Comparison of ENCODE assay signal across 8 mouse cellular contexts in the genomic region with DNA sequence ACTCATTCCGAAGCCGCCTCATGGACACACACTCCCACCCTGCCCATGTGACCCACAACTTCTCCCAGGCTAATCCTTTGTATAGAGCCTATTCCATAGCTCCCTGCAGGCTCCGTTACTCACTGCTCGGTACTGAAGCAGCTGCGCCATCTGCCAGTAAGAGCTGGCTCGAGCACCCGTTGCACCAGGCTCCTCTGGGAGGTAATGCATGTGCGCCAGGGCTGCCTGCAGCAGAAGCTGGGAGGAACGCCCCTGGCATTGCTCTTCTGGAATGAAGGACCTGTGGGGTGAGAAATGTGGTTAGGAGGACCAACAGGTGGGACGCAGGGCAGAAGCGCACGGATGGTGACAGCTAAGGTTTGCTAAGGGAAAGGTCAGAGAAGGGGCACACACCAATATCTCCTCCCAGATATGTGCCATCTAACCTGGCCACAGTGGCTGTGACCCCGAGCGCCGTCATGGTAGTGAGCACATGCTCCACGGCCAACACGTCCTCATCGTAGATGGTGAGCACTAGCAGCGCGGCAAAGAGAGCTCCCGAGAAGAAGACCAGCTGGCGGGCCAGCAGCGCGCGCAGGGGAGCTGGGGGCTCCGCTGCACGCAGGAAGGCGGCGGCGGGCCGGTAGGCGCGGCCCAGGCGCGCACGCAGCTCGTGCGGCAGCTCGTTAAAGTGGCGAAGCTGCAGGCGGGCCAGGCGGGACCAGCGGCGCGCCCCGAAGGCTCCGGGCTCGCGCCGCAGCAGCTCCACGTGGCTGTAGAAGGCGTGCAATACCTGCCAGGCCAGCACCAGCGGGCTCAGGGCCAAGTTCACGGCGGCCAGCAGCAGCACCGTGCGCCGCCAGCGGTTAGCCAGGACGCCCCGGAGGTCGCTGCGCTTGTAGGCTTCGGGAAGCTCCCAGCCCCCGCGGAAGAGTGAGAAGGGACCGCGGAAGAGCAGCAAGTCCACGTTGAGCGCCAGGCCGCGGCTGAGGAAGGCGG. TPM values are rescaled to one million over a fixed set of nuclear protein-coding genes. Genes with fewer than 3 reads are reported as not detected.
DNase-seq lines count a peak whose midpoint lies in the region; ATAC-seq and TF ChIP-seq lines count a peak whose summit lies in the region.

No protein-coding gene starts in this region.

- peak overlapping the region; percentile 44 for H3K4me3 ChIP-seq in erythroblast, embryonic 14.5 days (replicated peaks)
- H3K4me3 ChIP-seq in cortical plate, adult 2 months (ENCODE audit: insufficient read depth, low read length), result peak overlapping the region; percentile 33
- peak overlapping the region; percentile 32 for H3K4me3 ChIP-seq in intestine, postnatal 0 days (ENCODE audit: low read depth, low read length)
- peak overlapping the region; percentile 45 for H3K4me3 ChIP-seq in stomach, embryonic 14.5 days (ENCODE audit: low read depth, low read length)

- H3K36me3 ChIP-seq in erythroblast, embryonic 14.5 days (ENCODE audit: control insufficient read depth), result no peaks in the 10 kb centered on the region
- H3K36me3 ChIP-seq in intestine, postnatal 0 days (ENCODE audit: control insufficient read depth, insufficient read depth), result no peaks in the 10 kb centered on the region
- H3K36me3 ChIP-seq in stomach, embryonic 14.5 days (ENCODE audit: control insufficient read depth, insufficient read depth, low read length), result no peaks in the 10 kb centered on the region

- H3K27me3 ChIP-seq in erythroblast, embryonic 14.5 days (ENCODE audit: control insufficient read depth), result peaks cover 44% of the 10 kb centered on the region
- 0 out of 2 replicates have a peak, but pooled peaks cover 5% of the 10 kb centered on the region for H3K27me3 ChIP-seq in intestine, postnatal 0 days (replicated peaks; ENCODE audit: control insufficient read depth, insufficient read depth, low read length)
- H3K27me3 ChIP-seq in stomach, embryonic 14.5 days (ENCODE audit: control insufficient read depth, insufficient read depth, low read length), result no peaks in the 10 kb centered on the region

- no peaks in the 10 kb centered on the region for H3K9me3 ChIP-seq in erythroblast, embryonic 14.5 days (ENCODE audit: control insufficient read depth, low read length)
- H3K9me3 ChIP-seq in intestine, postnatal 0 days (ENCODE audit: control insufficient read depth), result no peaks in the 10 kb centered on the region
- H3K9me3 ChIP-seq in stomach, embryonic 14.5 days (ENCODE audit: control insufficient read depth, low read depth, low read length), result no peaks in the 10 kb centered on the region

- no peak for TF ChIP-seq POLR2A in cortical plate, adult 2 months (IDR thresholded peaks at IDR 0.05; ENCODE audit: extremely low read depth, insufficient read depth, low read length)

- 0 out of 2 replicates have a peak overlapping the region, but pooled peaks have one; percentile 31 for H3K9ac ChIP-seq in intestine, postnatal 0 days (ENCODE audit: low read depth, low read length)
- peak overlapping the region; percentile 29; the same call in 1 of the 2 replicates for H3K9ac ChIP-seq in stomach, embryonic 14.5 days (replicated peaks; ENCODE audit: low read depth, low read length)

- 2% methylated on average over 73 of the region's 73 CpGs for WGBS in intestine, postnatal 0 days
- 1% methylated on average over 68 of the region's 73 CpGs for WGBS in stomach, embryonic 14.5 days

- intact Hi-C loops in gastrocnemius, postnatal 36 days (cut with DNase I), result no loop called here
- intact Hi-C loops in left cerebral cortex, postnatal 4 days (cut with DNase I), result no loop called here

- peak; percentile 36 to 46 for DNase-seq in gastrocnemius, postnatal 36 days
- peak; percentile 65 for DNase-seq in left cerebral cortex, postnatal 4 days
- peak; percentile 59 for DNase-seq in mesoderm, embryonic 11.5 days (ENCODE audit: low read depth, low spot score)

- H3K4me1 ChIP-seq in erythroblast, embryonic 14.5 days (ENCODE audit: control insufficient read depth), result peaks cover 46% of the 10 kb centered on the region
- H3K4me1 ChIP-seq in cortical plate, adult 2 months (ENCODE audit: control insufficient read depth, insufficient read depth, low read length), result peaks cover 3% of the 10 kb centered on the region; the same call in 1 of the 2 replicates
- H3K4me1 ChIP-seq in intestine, postnatal 0 days (replicated peaks; ENCODE audit: control insufficient read depth, insufficient read depth, low read length), result peaks cover 18% of the 10 kb centered on the region
- H3K4me1 ChIP-seq in stomach, embryonic 14.5 days (ENCODE audit: control insufficient read depth, insufficient read depth, low read length), result peaks cover 7% of the 10 kb centered on the region

- TF ChIP-seq CTCF in cortical plate, adult 2 months (IDR thresholded peaks at IDR 0.05; ENCODE audit: extremely low read depth, insufficient read depth, low read length), result peak; percentile 35; the same call in 1 of the 2 replicates
- TF ChIP-seq CTCF in intestine, postnatal 0 days (IDR thresholded peaks at IDR 0.05; ENCODE audit: low read depth), result peak; percentile 56

- no peak overlapping the region for H3K27ac ChIP-seq in cortical plate, adult 2 months (ENCODE audit: insufficient read depth, low read length)
- H3K27ac ChIP-seq in intestine, postnatal 0 days (ENCODE audit: low read depth, low read length), result no peak overlapping the region
- no peak overlapping the region for H3K27ac ChIP-seq in stomach, embryonic 14.5 days (ENCODE audit: low read length)

- ATAC-seq in erythroblast, adult 5-6 weeks (replicated peaks; ENCODE audit: low FRiP score, poor library complexity, severe bottlenecking), result no peak
- ATAC-seq in intestine, postnatal 0 days, result peak; percentile 14
- ATAC-seq in stomach, embryonic 14.5 days (ENCODE audit: insufficient number of reproducible peaks, insufficient read depth, low FRiP score, low read depth), result peak; percentile 31; the same call in 1 of the 2 replicates

- H3K4me2 ChIP-seq in intestine, postnatal 0 days (replicated peaks; ENCODE audit: low read depth), result peak overlapping the region; percentile 78
- H3K4me2 ChIP-seq in stomach, embryonic 14.5 days (replicated peaks; ENCODE audit: low read depth, low read length), result peak overlapping the region; percentile 95

RNA-seq across cellular contexts. Expression of gene Atg9b, which starts 4.4 kb away (rescaled TPM):
- 0.02 and 0.05 TPM in 2 replicates for polyA plus RNA-seq in erythroblast, embryonic 14.5 days (2012)
- total RNA-seq in erythroblast, adult 5-6 weeks (2015; ENCODE audit: low replicate concordance), result not detected in 2 replicates
- total RNA-seq in erythroblast, adult 5-6 weeks (2017; ENCODE audit: low replicate concordance), result not detected in 2 replicates
- 4.0 and 4.1 TPM in 2 replicates for polyA plus RNA-seq in cortical plate, adult 2 months (2012; rRNA removed)
- not detected for total RNA-seq in gastrocnemius, postnatal 36 days (2021)
- 0.42 and 0.61 TPM in 2 replicates for polyA plus RNA-seq in intestine, postnatal 0 days (2015; fragmentation: Nextera tagmentation; extraction: Ambion mirVana)
- total RNA-seq in left cerebral cortex, postnatal 4 days (2021), result 1 to 10 TPM; 6.4 to 8.1 TPM
- polyA plus RNA-seq in stomach, embryonic 14.5 days (2014; fragmentation: Nextera tagmentation; extraction: Ambion mirVana), result 0.57 and 0.68 TPM in 2 replicates

RNA-seq across cellular contexts. Expression of gene Abcb8, which starts 5.9 kb away (rescaled TPM):
- polyA plus RNA-seq in erythroblast, embryonic 14.5 days (2012), result 1.7 and 2.2 TPM in 2 replicates
- total RNA-seq in erythroblast, adult 5-6 weeks (2015; ENCODE audit: low replicate concordance), result 11.3 and 22.7 TPM in 2 replicates
- total RNA-seq in erythroblast, adult 5-6 weeks (2017; ENCODE audit: low replicate concordance), result 2.9 and 5.5 TPM in 2 replicates
- 54.8 and 57.3 TPM in 2 replicates for polyA plus RNA-seq in cortical plate, adult 2 months (2012; rRNA removed)
- total RNA-seq in gastrocnemius, postnatal 36 days (2021), result 10 to 100 TPM; 37.6 to 38.0 TPM
- polyA plus RNA-seq in intestine, postnatal 0 days (2015; fragmentation: Nextera tagmentation; extraction: Ambion mirVana), result 40.4 and 40.9 TPM in 2 replicates
- total RNA-seq in left cerebral cortex, postnatal 4 days (2021), result 10 to 100 TPM; 44.5 to 53.6 TPM
- polyA plus RNA-seq in stomach, embryonic 14.5 days (2014; fragmentation: Nextera tagmentation; extraction: Ambion mirVana), result 46.2 and 52.5 TPM in 2 replicates

RNA-seq across cellular contexts. Expression of gene Nos3, which starts 22.9 kb away (rescaled TPM):
- 0.02 and 0.03 TPM in 2 replicates for polyA plus RNA-seq in erythroblast, embryonic 14.5 days (2012)
- total RNA-seq in erythroblast, adult 5-6 weeks (2015; ENCODE audit: low replicate concordance), result not detected in 2 replicates
- not detected in 2 replicates for total RNA-seq in erythroblast, adult 5-6 weeks (2017; ENCODE audit: low replicate concordance)
- polyA plus RNA-seq in cortical plate, adult 2 months (2012; rRNA removed), result 9.6 and 10.4 TPM in 2 replicates
- total RNA-seq in gastrocnemius, postnatal 36 days (2021), result 1 to 10 TPM; 4.9 to 5.4 TPM
- 3.5 and 3.7 TPM in 2 replicates for polyA plus RNA-seq in intestine, postnatal 0 days (2015; fragmentation: Nextera tagmentation; extraction: Ambion mirVana)
- 10 to 100 TPM; 10.0 to 10.2 TPM for total RNA-seq in left cerebral cortex, postnatal 4 days (2021)
- 4.6 and 4.9 TPM in 2 replicates for polyA plus RNA-seq in stomach, embryonic 14.5 days (2014; fragmentation: Nextera tagmentation; extraction: Ambion mirVana)

RNA-seq across cellular contexts. Expression of gene Asic3, which starts 25.6 kb away (rescaled TPM):
- not detected in 2 replicates for polyA plus RNA-seq in erythroblast, embryonic 14.5 days (2012)
- total RNA-seq in erythroblast, adult 5-6 weeks (2015; ENCODE audit: low replicate concordance), result not detected in 2 replicates
- 1.3 TPM in 1 of 2 replicates, not detected in the other for total RNA-seq in erythroblast, adult 5-6 weeks (2017; ENCODE audit: low replicate concordance)
- polyA plus RNA-seq in cortical plate, adult 2 months (2012; rRNA removed), result 0.44 and 0.70 TPM in 2 replicates
- total RNA-seq in gastrocnemius, postnatal 36 days (2021), result under 1 TPM in 1 of 2 experiments, not detected in 1; 0.25 TPM
- 0.08 and 0.17 TPM in 2 replicates for polyA plus RNA-seq in intestine, postnatal 0 days (2015; fragmentation: Nextera tagmentation; extraction: Ambion mirVana)
- total RNA-seq in left cerebral cortex, postnatal 4 days (2021), result not detected
- polyA plus RNA-seq in stomach, embryonic 14.5 days (2014; fragmentation: Nextera tagmentation; extraction: Ambion mirVana), result 0.26 TPM in 1 of 2 replicates, not detected in the other

RNA-seq across cellular contexts. Expression of gene Cdk5, which starts 35.8 kb away (rescaled TPM):
- polyA plus RNA-seq in erythroblast, embryonic 14.5 days (2012), result 0.40 and 0.67 TPM in 2 replicates
- 0.58 and 4.2 TPM in 2 replicates for total RNA-seq in erythroblast, adult 5-6 weeks (2015; ENCODE audit: low replicate concordance)
- total RNA-seq in erythroblast, adult 5-6 weeks (2017; ENCODE audit: low replicate concordance), result 2.5 and 3.5 TPM in 2 replicates
- 232 TPM in 2 replicates for polyA plus RNA-seq in cortical plate, adult 2 months (2012; rRNA removed)
- total RNA-seq in gastrocnemius, postnatal 36 days (2021), result 10 to 100 TPM; 11.3 to 12.0 TPM
- 28.4 and 29.9 TPM in 2 replicates for polyA plus RNA-seq in intestine, postnatal 0 days (2015; fragmentation: Nextera tagmentation; extraction: Ambion mirVana)
- total RNA-seq in left cerebral cortex, postnatal 4 days (2021), result 100 to 1,000 TPM; 122 to 132 TPM
- 46.4 and 47.7 TPM in 2 replicates for polyA plus RNA-seq in stomach, embryonic 14.5 days (2014; fragmentation: Nextera tagmentation; extraction: Ambion mirVana)

Comparison
In these comparisons a context has a peak if more than half of its experiments do, and no peak if none do; other contexts are left out.
1. RNA of gene Abcb8, which starts 5.9 kb away (polyA plus RNA-seq): 54.8 to 57.3 TPM in cortical plate, adult 2 months, 46.2 to 52.5 TPM in stomach, embryonic 14.5 days and 40.4 to 40.9 TPM in intestine, postnatal 0 days; 1.7 to 2.2 TPM in erythroblast, embryonic 14.5 days; every median in the first group is over 10 times any median in the second.
2. Peak in every context shown above with its lines, with median percentiles within 50 percentile points of each other: H3K4me3 ChIP-seq and DNase-seq.